Mouse (Mus musculus) neural tube, embryonic 11.5 days (tissue): ENCODE results near the gene Tmem138. TPM values are rescaled to one million over a fixed set of nuclear protein-coding genes. Genes with fewer than 3 reads are reported as not detected.

Experiments used
- ATAC-seq: fragments of 200-750 bp; cut with Nextera tagmentation; 2 replicates; pipeline ENCODE4 v1.8.0; 2017; ENCODE audit warnings: moderate number of reproducible peaks, mild to moderate bottlenecking, moderate TSS enrichment, moderate library complexity; ENCODE audit not compliant: insufficient read depth, low FRiP score, low TSS enrichment
- DNase-seq: peaks from one replicate; pipeline ENCODE4 v3.0.0-alpha.2; 2015; ENCODE audit warnings: low spot score
- H3K27ac ChIP-seq: fragments of 300-500 bp; sonication (generic); 2 replicates; pipeline ENCODE4 v1.5.1; 2014; ENCODE audit warnings: low read depth, mild to moderate bottlenecking, low read length
- H3K27me3 ChIP-seq: fragments of 300-500 bp; sonication (generic); 2 replicates; pipeline ENCODE4 v1.6.1; 2014; ENCODE audit warnings: mild to moderate bottlenecking, low read length, mixed read lengths; ENCODE audit not compliant: control insufficient read depth, insufficient read depth
- H3K36me3 ChIP-seq: fragments of 300-500 bp; sonication (generic); 2 replicates; pipeline ENCODE4 v1.6.1; 2014; ENCODE audit warnings: mild to moderate bottlenecking, low read length, moderate library complexity, mixed read lengths; ENCODE audit not compliant: control insufficient read depth, insufficient read depth
- H3K4me1 ChIP-seq: fragments of 300-500 bp; sonication (generic); 2 replicates; pipeline ENCODE4 v1.6.1; 2014; ENCODE audit warnings: low read length, mixed read lengths; ENCODE audit not compliant: control insufficient read depth, insufficient read depth
- H3K4me2 ChIP-seq: fragments of 300-500 bp; sonication (generic); 2 replicates; pipeline ENCODE4 v1.6.1; 2014; ENCODE audit warnings: low read depth, mild to moderate bottlenecking, moderate library complexity
- H3K4me3 ChIP-seq: fragments of 300-500 bp; sonication (generic); 2 replicates; pipeline ENCODE4 v1.5.1; 2014; ENCODE audit warnings: low read depth, low read length
- H3K9ac ChIP-seq: fragments of 300-500 bp; sonication (generic); 2 replicates; pipeline ENCODE4 v1.6.1; 2014; ENCODE audit warnings: mild to moderate bottlenecking, low read length
- H3K9me3 ChIP-seq: fragments of 300-500 bp; sonication (generic); 2 replicates; pipeline ENCODE4 v1.6.1; 2016; ENCODE audit warnings: low read length; ENCODE audit not compliant: control insufficient read depth
- WGBS: fragments of 180-500 bp; shearing (Covaris S2); extraction: QIAGEN DNeasy Blood & Tissue Kit; methylation state at CpG from one replicate; pipeline ENCODE4 v1.1.7; 2014; 5-methylcytosine and 5-hydroxymethylcytosine counted together
- polyA plus RNA-seq: library from polyadenylated mRNA; unstranded; fragments of >200 nt; fragmentation: Nextera tagmentation; extraction: Ambion mirVana; gene quantifications from 2 replicates; pipeline ENCODE4 v1.2.1, GENCODE M21; 2014

The Tmem138 gene
- polyA plus RNA-seq, 1 experiment from 2014 or later, result 55.8 TPM

GRCm38 (mm10) chr19:10525106-10525901, 51.9 kb downstream of the Tmem138 start, which contains the start of gene Cpsf7:
Gene Cpsf7, plus strand, starts transcription at chr19:10525266.
- Histone ChIP-seq H3K36me3 (peaks cover 2% of the 10 kb centered on the region), H3K4me1 (peaks cover 14% of the 10 kb centered on the region), H3K9me3 (no peaks in the 10 kb centered on the region), H3K27me3 (no peaks in the 10 kb centered on the region), H3K27ac (peak within 1 kb of the TSS; percentile 97), H3K9ac (peak within 1 kb of the TSS; percentile 98), H3K4me3 (peak within 1 kb of the TSS; percentile 97), H3K4me2 (peak within 1 kb of the TSS; percentile 78)
- DNase-seq (peak; percentile 94), ATAC-seq (peak; percentile 92)
- WGBS, result under 1% methylated on average over 68 of the region's 93 CpGs

- peaks cover 2% of the 10 kb centered on the region for H3K36me3 ChIP-seq
- H3K9ac ChIP-seq, result peak overlapping the region; percentile 98
- ATAC-seq (no peak; the same call in 1 of the 2 replicates), DNase-seq (no peak)
- H3K9me3 ChIP-seq, result no peaks in the 10 kb centered on the region
- peak overlapping the region; percentile 78 for H3K4me2 ChIP-seq
- WGBS, result under 1% methylated on average over 19 of the region's 19 CpGs
- H3K27me3 ChIP-seq, result no peaks in the 10 kb centered on the region
- H3K4me3 ChIP-seq, result peak overlapping the region; percentile 97
- H3K27ac ChIP-seq, result peak overlapping the region; percentile 97
- H3K4me1 ChIP-seq, result peaks cover 14% of the 10 kb centered on the region
These were observed 52.4 kb downstream of the Tmem138 start for GRCm38 (mm10) chr19:10524784-10525105.

GRCm38 (mm10) chr19:10523483-10524080, 53.6 kb downstream of the Tmem138 start:
- Histone ChIP-seq H3K4me3 (no peak overlapping the region; the same call in 1 of the 2 replicates), H3K4me2 (peak overlapping the region; percentile 6; the same call in 1 of the 2 replicates), H3K27me3 (no peaks in the 10 kb centered on the region), H3K27ac (no peak overlapping the region), H3K9ac (no peak overlapping the region), H3K4me1 (peaks cover 14% of the 10 kb centered on the region), H3K9me3 (no peaks in the 10 kb centered on the region), H3K36me3 (peaks cover 2% of the 10 kb centered on the region)
- DNase-seq (no peak), ATAC-seq (no peak)
- WGBS, result 88% methylated on average over 5 of the region's 5 CpGs

GRCm38 (mm10) chr19:10521926-10522325, 55.2 kb downstream of the Tmem138 start:
- H3K9me3 ChIP-seq, result no peaks in the 10 kb centered on the region
- H3K4me3 ChIP-seq, result no peak overlapping the region
- ATAC-seq, result no peak
- peaks cover 13% of the 10 kb centered on the region for H3K4me1 ChIP-seq
- H3K36me3 ChIP-seq, result no peaks in the 10 kb centered on the region; the same call in 1 of the 2 replicates
- no peaks in the 10 kb centered on the region for H3K27me3 ChIP-seq
- H3K9ac ChIP-seq, result no peak overlapping the region
- H3K27ac ChIP-seq, result no peak overlapping the region
- DNase-seq, result no peak
- H3K4me2 ChIP-seq, result no peak overlapping the region
- 73% methylated on average over 1 of the region's 1 CpGs for WGBS

Other genes starting within 250 kb of the Tmem138 start
- 3.7 and 4.7 TPM in 2 replicates for gene Syt7, start 188.3 kb downstream of the Tmem138 start, polyA plus RNA-seq
- 0.55 and 0.56 TPM in 2 replicates for gene Lrrc10b, start 119.9 kb downstream of the Tmem138 start, polyA plus RNA-seq
- gene Ppp1r32, start 94.4 kb downstream of the Tmem138 start, polyA plus RNA-seq, result 0.17 TPM in 1 of 2 replicates, not detected in the other
- 64.5 and 68.0 TPM in 2 replicates for gene Cpsf7, start 52.1 kb downstream of the Tmem138 start, polyA plus RNA-seq
- 66.7 and 68.1 TPM in 2 replicates for gene Sdhaf2, start 51.2 kb downstream of the Tmem138 start, polyA plus RNA-seq
- gene Tmem216, start 21.1 kb downstream of the Tmem138 start, polyA plus RNA-seq, result 57.7 and 59.4 TPM in 2 replicates
- 13.2 and 14.3 TPM in 2 replicates for gene Cyb561a3, start 190 bp downstream of the Tmem138 start, polyA plus RNA-seq
- gene Ddb1, start 28.0 kb upstream of the Tmem138 start, polyA plus RNA-seq, result 442 and 460 TPM in 2 replicates
- 21.2 and 22.7 TPM in 2 replicates for gene Tkfc, start 28.3 kb upstream of the Tmem138 start, polyA plus RNA-seq
- gene Vwce, start 56.9 kb upstream of the Tmem138 start, polyA plus RNA-seq, result 0.34 TPM in 2 replicates
- gene Pga5, start 100.7 kb upstream of the Tmem138 start, polyA plus RNA-seq, result not detected in 2 replicates
- 34.3 and 34.4 TPM in 2 replicates for gene Vps37c, start 111.4 kb upstream of the Tmem138 start, polyA plus RNA-seq
- gene Cd5, start 161.6 kb upstream of the Tmem138 start, polyA plus RNA-seq, result 0.11 and 0.24 TPM in 2 replicates